Mouse (Mus musculus): ENCODE measurements around the gene Smpd4. TPM values are rescaled to one million over a fixed set of nuclear protein-coding genes. Genes with fewer than 3 reads are reported as not detected.

Smpd4 gene
- total RNA-seq (2012; rRNA removed) = 38.6 and 55.5 TPM in 2 replicates
- total RNA-seq (2014; rRNA removed) = 55.5 and 65.9 TPM in 2 replicates
- 66.5 and 97.1 TPM in 2 replicates for polyA plus RNA-seq (2012; ENCODE audit: insufficient read length, low read depth)

DNA sequence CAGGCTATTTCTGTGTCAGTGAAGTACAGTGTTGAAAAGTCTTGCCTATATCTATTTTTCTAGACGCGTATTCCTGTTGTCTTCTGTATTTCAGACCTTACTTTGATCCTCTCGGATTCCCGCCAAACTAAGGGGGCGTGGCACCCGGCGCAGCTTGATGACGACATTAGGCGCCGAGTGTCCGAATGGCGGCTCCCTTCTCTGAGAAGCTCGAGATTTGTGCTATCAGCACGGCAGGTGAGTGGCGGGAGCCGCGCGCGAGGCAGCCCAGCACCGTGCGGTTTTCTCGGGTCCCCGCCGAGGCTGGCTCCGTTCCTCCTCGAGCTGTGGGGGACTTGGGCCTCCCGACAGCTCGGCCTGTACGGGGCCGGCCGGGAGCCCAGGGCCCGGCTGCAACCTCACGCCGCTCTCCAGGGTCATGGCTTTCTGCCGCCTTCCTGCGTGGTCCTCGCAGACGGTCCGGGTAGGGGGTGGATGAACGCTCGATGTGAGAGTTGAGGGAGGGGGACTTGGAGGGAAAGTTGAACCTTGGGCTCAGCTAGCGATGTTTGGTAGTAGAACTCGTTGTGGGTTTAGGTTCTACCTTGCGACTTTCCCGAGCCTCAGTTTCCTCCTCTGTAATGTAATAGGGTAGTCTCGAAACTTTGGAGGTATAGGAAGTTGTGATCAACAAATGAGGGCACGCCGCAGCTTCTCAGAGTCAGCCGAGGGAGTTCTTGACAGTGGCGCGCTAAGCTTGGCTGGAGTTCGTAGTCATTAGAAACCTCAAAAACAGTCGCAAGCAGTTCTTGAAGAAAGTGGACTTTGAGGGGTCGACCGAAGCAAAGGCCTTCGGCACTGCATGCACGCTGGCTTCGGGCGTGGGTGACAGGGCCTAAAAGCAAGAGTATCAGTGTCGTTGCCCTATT is at the start of gene Smpd4:
TSS of gene Smpd4 (plus strand) at position 157 of the 908 bp plus-strand sequence.
- Histone ChIP-seq H3K27me3 (replicated peaks) (no peaks in the 10 kb centered on the region), H3K4me2 (ENCODE audit: insufficient read depth, low read depth, poor library complexity, severe bottlenecking) (peak within 1 kb of the TSS; percentile 87), H3K9me3 (replicated peaks; ENCODE audit: low read length) (no peaks in the 10 kb centered on the region), H3K79me2 (replicated peaks; ENCODE audit: control insufficient read depth, extremely low read depth, insufficient read depth, poor library complexity, severe bottlenecking) (peaks cover 23% of the 10 kb centered on the region), H3K9ac (ENCODE audit: insufficient read depth, low read depth) (peak within 1 kb of the TSS; percentile 99), H3K4me3 (replicated peaks in 1 of 3; ENCODE audit: low read depth in 2 of 3, low read length in 2 of 3, poor library complexity in 1 of 3) (peak within 1 kb of the TSS; percentile 94 to 100 (median 99)), H3K4me1 (ENCODE audit: control insufficient read depth in 1 of 2, insufficient read depth in 2 of 2) (peaks cover 10 to 16% of the 10 kb centered on the region in 2 experiments), H3K27ac (ENCODE audit: insufficient read depth, low read depth) (no peak within 1 kb of the TSS), H3K36me3 (replicated peaks in 1 of 2; ENCODE audit: control insufficient read depth in 1 of 2, insufficient read depth in 1 of 2, low read length in 1 of 2) (peaks cover 10 to 31% of the 10 kb centered on the region in 2 experiments)
- DNase-seq (ENCODE audit: extremely low read depth) = peak; percentile 95
- dilution Hi-C loops (cut with MboI; ENCODE audit: extremely low pct_ligation_motif_present, extremely low pct_unique_long_range_greater_than_20kb, low sequenced_read_pairs) = no loop called here
- in situ Hi-C loops (cut with MboI; ENCODE audit: low pct_ligation_motif_present, low pct_unique_long_range_greater_than_20kb, low sequenced_read_pairs) = loop anchor here (5.0 kb wide), 2 partner anchors 48 to 62 kb away; no protein-coding TSS in a partner anchor
- TF ChIP-seq GABPA (IDR thresholded peaks at IDR 0.05; ENCODE audit: insufficient replicate concordance, low read depth, low read length) (no peak; the same call in 1 of the 2 replicates), ZKSCAN1 (IDR thresholded peaks at IDR 0.05; ENCODE audit: borderline replicate concordance, low read depth, low read length) (no peak; the same call in 1 of the 2 replicates), POLR2AphosphoS2 (IDR thresholded peaks at IDR 0.05; ENCODE audit: low read depth, low read length) (no peak), HCFC1 (IDR thresholded peaks at IDR 0.05; ENCODE audit: low read depth, low read length) (peak; percentile 93), MAZ (IDR thresholded peaks at IDR 0.05; ENCODE audit: low read depth, low read length) (peak; percentile 66; the same call in 1 of the 2 replicates), CTCF (conservative IDR thresholded peaks at IDR 0.05 in 1 of 2, IDR thresholded peaks at IDR 0.05 in 1 of 2; ENCODE audit: low read depth in 2 of 2, low read length in 2 of 2) (no peak), JUN (IDR thresholded peaks at IDR 0.05; ENCODE audit: insufficient read depth, low read depth, low read length) (no peak), MAFK (IDR thresholded peaks at IDR 0.05; ENCODE audit: insufficient replicate concordance, low read length) (no peak), ZC3H11A (IDR thresholded peaks at IDR 0.05; ENCODE audit: low read depth, low read length) (no peak), MEF2A (IDR thresholded peaks at IDR 0.05; ENCODE audit: borderline replicate concordance, low read depth, low read length) (peak; percentile 62; the same call in 1 of the 2 replicates), RCOR1 (conservative IDR thresholded peaks at IDR 0.05; ENCODE audit: low read depth, low read length) (no peak), NELFE (IDR thresholded peaks at IDR 0.05; ENCODE audit: low read depth, low read length) (peak; percentile 78), E2F4 (IDR thresholded peaks at IDR 0.05; ENCODE audit: insufficient replicate concordance, low read depth, low read length) (peak; percentile 100), ZNF384 (IDR thresholded peaks at IDR 0.05; ENCODE audit: low read depth, low read length) (0 out of 2 replicates have a peak, but pooled peaks have one; percentile 22), SIN3A (IDR thresholded peaks at IDR 0.05; ENCODE audit: low read length) (peak; percentile 100), MXI1 (IDR thresholded peaks at IDR 0.05; ENCODE audit: low read depth, low read length) (peak; percentile 93), TBP (conservative IDR thresholded peaks at IDR 0.05; ENCODE audit: low read depth, low read length) (peak; percentile 79), TCF12 (IDR thresholded peaks at IDR 0.05; ENCODE audit: low read depth, low read length) (peak; percentile 93), MAX (IDR thresholded peaks at IDR 0.05; ENCODE audit: low read length) (peak; percentile 92), ETS1 (conservative IDR thresholded peaks at IDR 0.05; ENCODE audit: low read depth, low read length) (no peak), USF2 (conservative IDR thresholded peaks at IDR 0.05; ENCODE audit: low read depth, low read length) (peak; percentile 7; the same call in 1 of the 2 replicates), CHD1 (IDR thresholded peaks at IDR 0.05; ENCODE audit: low read depth, low read length) (no peak), SMC3 (IDR thresholded peaks at IDR 0.05; ENCODE audit: low read depth, low read length) (no peak), MYC (IDR thresholded peaks at IDR 0.05; ENCODE audit: low read depth, low read length) (peak; percentile 85), NRF1 (IDR thresholded peaks at IDR 0.05; ENCODE audit: low read depth, low read length) (peak; percentile 61), IRF4 (IDR thresholded peaks at IDR 0.05; ENCODE audit: low read depth, low read length) (peak; percentile 49; the same call in 1 of the 2 replicates), RAD21 (IDR thresholded peaks at IDR 0.05; ENCODE audit: low read depth, low read length) (no peak), ZMIZ1 (IDR thresholded peaks at IDR 0.05; ENCODE audit: low read depth, low read length) (no peak), CHD2 (IDR thresholded peaks at IDR 0.05; ENCODE audit: low read length) (peak; percentile 33; the same call in 1 of the 2 replicates), BHLHE40 (IDR thresholded peaks at IDR 0.05; ENCODE audit: low read depth, low read length) (peak; percentile 17; the same call in 1 of the 2 replicates), USF1 (IDR thresholded peaks at IDR 0.05; ENCODE audit: low read depth, low read length) (no peak), KAT2A (IDR thresholded peaks at IDR 0.05; ENCODE audit: insufficient replicate concordance, low read length) (peak; percentile 93), ELF1 (IDR thresholded peaks at IDR 0.05; ENCODE audit: low read depth, low read length) (peak; percentile 63), JUND (conservative IDR thresholded peaks at IDR 0.05; ENCODE audit: low read depth, low read length) (0 out of 2 replicates have a peak, but pooled peaks have one; percentile 26), UBTF (IDR thresholded peaks at IDR 0.05; ENCODE audit: low read depth, low read length) (no peak), POLR2A (IDR thresholded peaks at IDR 0.05; ENCODE audit: low read depth, low read length) (peak; percentile 82), PAX5 (IDR thresholded peaks at IDR 0.05; ENCODE audit: low read length) (no peak)

All from CH12.LX (cell line).